Mouse (Mus musculus) kidney, postnatal 4 days (tissue): Measurements from ENCODE around the gene Chmp5.

Experiments used
- DNase-seq, 2 experiments: peaks; one replicate each; pipeline ENCODE4 v3.0.0; 2021; ENCODE audit warnings: mixed read lengths in 2 of 2

Gene Chmp5

GRCm38 (mm10) chr4:40947565-40948159 is 545 bp upstream of the Chmp5 start:
- DNase-seq, result no peak

GRCm38 (mm10) chr4:40953521-40953920 is 5.3 kb downstream of the Chmp5 start:
- DNase-seq, result peak; percentile 42 to 50

- DNase-seq, result no peak
Observed at GRCm38 (mm10) chr4:40955942-40956341, 7.7 kb downstream of the Chmp5 start.

- no peak for DNase-seq
Observed at GRCm38 (mm10) chr4:40963536-40963935, 15.3 kb downstream of the Chmp5 start.

GRCm38 (mm10) chr4:40969161-40969560 is 21.0 kb downstream of the Chmp5 start:
- DNase-seq, result no peak

GRCm38 (mm10) chr4:40969781-40970591 is 21.8 kb downstream of the Chmp5 start:
- DNase-seq, result peak in 1 of 2 experiments; percentile 23

- DNase-seq, result no peak
Observed at GRCm38 (mm10) chr4:40970592-40970841, 22.3 kb downstream of the Chmp5 start.

GRCm38 (mm10) chr4:40970842-40971701 is 22.9 kb downstream of the Chmp5 start, which contains the start of gene Nfx1:
Gene Nfx1 (plus strand): TSS chr4:40970906.
- DNase-seq, result peak; percentile 96 to 98

- peak; percentile 60 to 74 for DNase-seq
Observed at GRCm38 (mm10) chr4:40971744-40972143, 23.5 kb downstream of the Chmp5 start.

- no peak for DNase-seq
Observed at GRCm38 (mm10) chr4:40974011-40974410, 25.8 kb downstream of the Chmp5 start.

- DNase-seq, result no peak
Observed at GRCm38 (mm10) chr4:40975678-40976077, 27.5 kb downstream of the Chmp5 start.

- no peak for DNase-seq
Observed at GRCm38 (mm10) chr4:40976651-40977050, 28.4 kb downstream of the Chmp5 start.

- no peak for DNase-seq
Observed at GRCm38 (mm10) chr4:40979430-40979829, 31.2 kb downstream of the Chmp5 start.

GRCm38 (mm10) chr4:40982486-40982885 is 34.3 kb downstream of the Chmp5 start:
- no peak for DNase-seq

- DNase-seq, result no peak
Observed at GRCm38 (mm10) chr4:40983686-40984085, 35.5 kb downstream of the Chmp5 start.

GRCm38 (mm10) chr4:40989633-40990032 is 41.4 kb downstream of the Chmp5 start:
- DNase-seq, result no peak

GRCm38 (mm10) chr4:40996302-40996701 is 48.1 kb downstream of the Chmp5 start:
- no peak for DNase-seq

- DNase-seq, result no peak
Observed at GRCm38 (mm10) chr4:40997916-40998315, 49.7 kb downstream of the Chmp5 start.

- DNase-seq, result no peak
Observed at GRCm38 (mm10) chr4:41000271-41000670, 52.1 kb downstream of the Chmp5 start.

- no peak for DNase-seq
Observed at GRCm38 (mm10) chr4:41000842-41001639, 52.8 kb downstream of the Chmp5 start.

GRCm38 (mm10) chr4:41013351-41013750 is 65.1 kb downstream of the Chmp5 start:
- DNase-seq, result no peak
